Mouse (Mus musculus) heart, postnatal 25 days (tissue): ENCODE results near the gene Znrf2. TPM values are rescaled to one million over a fixed set of nuclear protein-coding genes. Genes with fewer than 3 reads are reported as not detected.

ENCODE experiments used
- DNase-seq: peaks from one replicate; pipeline ENCODE4 v3.0.0; 2022; ENCODE audit warnings: low spot score
- intact Hi-C: fragments of 180-260 bp; cut with DNase I; formaldehyde crosslinking; loops from one replicate; pipeline ENCODE4 v1.15.1; 2025
- total RNA-seq, 2 experiments: library from RNA; stranded (reverse); gene quantifications; 2 replicates each; pipeline ENCODE4 v1.2.3; 2021

The Znrf2 gene
- total RNA-seq, 2 experiments from 2014 or later, result 17.2 to 17.6 TPM

DNA sequence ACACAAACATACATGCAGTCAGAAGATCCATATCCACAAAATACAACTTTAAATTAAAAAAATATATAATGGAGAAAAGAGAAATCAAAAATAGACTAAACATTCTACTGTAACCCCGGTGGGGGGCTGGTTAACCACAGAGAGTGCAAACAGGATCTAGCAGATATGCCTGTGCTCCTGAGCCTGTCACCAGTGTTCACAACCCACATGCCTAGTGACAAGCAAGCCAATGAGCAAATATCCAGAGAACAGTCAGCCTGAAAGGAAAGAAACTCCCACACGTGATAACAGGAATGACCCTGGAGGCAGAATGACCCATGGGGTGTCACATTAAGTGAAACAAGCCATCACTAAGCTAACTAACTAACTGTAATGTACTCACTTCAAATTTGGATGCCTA, 119.8 kb downstream of the Znrf2 start:
- DNase-seq, result no peak
- intact Hi-C loops, result no loop called here

GRCm38 (mm10) chr6:54939631-54940030, 122.9 kb downstream of the Znrf2 start:
- intact Hi-C loops, result loop anchor here (2.0 kb wide), 1 partner anchor 33 kb away; the partner anchor contains the start of gene Nod1
- DNase-seq, result peak; percentile 64

DNA sequence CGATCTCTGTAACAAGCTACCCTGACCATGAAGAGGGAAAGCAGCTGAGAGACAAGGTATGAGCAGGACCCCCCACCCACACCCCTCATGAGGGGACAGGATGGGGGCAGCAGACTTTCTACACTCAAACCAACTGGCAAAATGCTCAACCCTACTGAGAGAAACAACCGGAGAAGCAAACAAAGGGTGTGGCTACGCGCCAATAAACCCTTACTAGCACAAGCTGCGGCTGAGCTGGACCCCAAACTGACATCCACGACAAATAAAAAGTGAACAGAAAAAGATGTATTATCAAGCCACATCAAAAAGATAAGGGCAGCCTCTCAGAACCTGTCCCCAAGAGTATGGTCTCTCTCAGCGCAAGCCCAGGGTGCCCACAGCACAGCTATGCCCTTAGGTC, 123.4 kb downstream of the Znrf2 start:
- no peak for DNase-seq
- intact Hi-C loops, result no loop called here

DNA sequence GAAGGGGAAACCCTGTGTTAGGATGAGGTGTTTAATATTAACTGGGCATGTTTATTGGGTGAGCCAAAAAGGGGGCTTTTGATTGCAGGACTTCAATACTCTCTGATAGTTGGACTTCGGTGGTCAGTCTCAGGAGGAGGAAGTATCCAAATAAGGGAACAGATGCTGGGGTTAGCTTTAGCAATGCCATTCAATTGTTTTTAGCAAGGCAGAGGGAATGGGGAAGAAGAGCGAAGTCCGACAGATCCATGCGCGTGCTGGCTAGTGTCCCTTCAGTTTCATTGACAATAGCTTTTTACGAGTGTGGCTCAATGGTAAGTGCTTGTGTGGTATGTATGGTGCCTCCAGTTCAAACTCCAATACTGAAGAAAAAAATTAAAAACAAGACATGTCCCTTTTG, 124.4 kb downstream of the Znrf2 start:
- intact Hi-C loops, result no loop called here
- no peak for DNase-seq

Other genes starting within 250 kb of the Znrf2 start
- gene Plekha8, start 221.8 kb upstream of the Znrf2 start, total RNA-seq, result 10 to 100 TPM; 10.6 TPM
- gene Fkbp14, start 219.6 kb upstream of the Znrf2 start, total RNA-seq, result 10 to 100 TPM in 1 of 2 experiments, 1 to 10 TPM in 1; 8.2 to 10.4 TPM
- gene Mturn, start 135.3 kb upstream of the Znrf2 start, total RNA-seq, result 10 to 100 TPM; 14.5 to 16.1 TPM
- 10 to 100 TPM; 17.1 to 19.6 TPM for gene Nod1, start 155.7 kb downstream of the Znrf2 start, total RNA-seq
- 10 to 100 TPM; 21.8 to 26.1 TPM for gene Ggct, start 176.0 kb downstream of the Znrf2 start, total RNA-seq
- gene Gars, start 221.1 kb downstream of the Znrf2 start, total RNA-seq, result 10 to 100 TPM; 57.5 to 61.3 TPM